Mouse (Mus musculus) left cerebral cortex, postnatal 14 days (tissue): ENCODE data around the gene Cebpe. TPM values are rescaled to one million over a fixed set of nuclear protein-coding genes. Genes with fewer than 3 reads are reported as not detected.

ENCODE experiments used
- DNase-seq, 2 experiments: peaks; one replicate each; pipeline ENCODE4 v3.0.0; 2021 to 2022; ENCODE audit warnings: low spot score in 2 of 2, mixed read lengths in 1 of 2
- intact Hi-C: fragments of 180-260 bp; cut with DNase I; formaldehyde crosslinking; loops from one replicate; pipeline ENCODE4 v1.15.1; 2025
- total RNA-seq, 2 experiments: library from RNA; stranded (reverse); gene quantifications; 2 replicates each; pipeline ENCODE4 v1.2.3; 2021

The Cebpe gene
- total RNA-seq, 2 experiments from 2014 or later, result not detected

GRCm38 (mm10) chr14:54728823-54729653 lies 17.1 kb upstream of the Cebpe start:
- intact Hi-C loops, result no loop called here
- no peak for DNase-seq

DNA sequence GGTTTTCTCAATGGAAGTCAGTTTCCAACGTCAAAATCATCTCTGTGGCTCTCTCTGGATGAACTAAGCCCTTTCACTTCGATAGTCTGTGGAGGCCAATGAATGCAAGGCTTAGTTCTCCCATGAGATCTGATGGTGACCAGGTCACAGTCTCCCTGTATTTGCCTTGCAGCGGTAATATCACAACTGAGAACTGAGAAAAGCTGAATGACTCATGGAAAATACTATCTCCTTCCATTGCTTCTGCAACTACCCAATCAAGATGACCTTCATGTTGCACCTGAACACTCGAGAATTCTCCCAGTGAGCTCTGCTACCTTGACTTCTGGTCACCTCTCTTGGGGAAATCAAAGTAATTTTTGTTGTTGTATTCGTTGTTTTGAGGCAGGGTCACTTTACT lies 15.6 kb upstream of the Cebpe start:
- DNase-seq, result no peak
- intact Hi-C loops, result no loop called here

DNA sequence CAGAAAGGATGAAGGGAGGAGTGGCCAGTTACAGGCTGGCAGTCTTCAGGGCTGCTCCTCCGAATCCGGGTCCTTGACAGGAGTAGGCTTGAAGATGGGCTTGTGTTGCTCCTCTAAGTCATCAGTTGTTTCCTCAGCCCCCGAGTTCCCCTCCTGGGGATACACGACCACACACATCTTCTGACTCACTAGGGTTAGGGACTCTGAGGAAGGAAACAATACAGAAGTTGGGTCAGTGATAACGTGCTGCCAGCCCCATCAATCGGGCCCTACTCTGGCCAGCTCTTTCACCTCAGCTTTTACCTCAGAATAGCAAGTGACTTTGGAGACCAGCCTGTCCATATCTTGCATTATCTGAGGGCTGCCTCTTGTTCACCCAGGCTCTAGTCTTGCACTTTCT lies 12.1 kb upstream of the Cebpe start:
- intact Hi-C loops, result no loop called here
- no peak for DNase-seq

- intact Hi-C loops, result no loop called here
- no peak for DNase-seq
Observed at GRCm38 (mm10) chr14:54721711-54722110, 9.7 kb upstream of the Cebpe start.

- intact Hi-C loops, result no loop called here
- no peak for DNase-seq
Observed at GRCm38 (mm10) chr14:54720654-54721350, 8.8 kb upstream of the Cebpe start.

GRCm38 (mm10) chr14:54720041-54720440 lies 8.1 kb upstream of the Cebpe start:
- intact Hi-C loops, result no loop called here
- no peak for DNase-seq

- DNase-seq, result no peak
- intact Hi-C loops, result loop anchor here (2.0 kb wide), 2 partner anchors 65 to 145 kb away; partner anchors contain the start of gene Slc7a8
Observed at GRCm38 (mm10) chr14:54715402-54715801, 3.4 kb upstream of the Cebpe start.

DNA sequence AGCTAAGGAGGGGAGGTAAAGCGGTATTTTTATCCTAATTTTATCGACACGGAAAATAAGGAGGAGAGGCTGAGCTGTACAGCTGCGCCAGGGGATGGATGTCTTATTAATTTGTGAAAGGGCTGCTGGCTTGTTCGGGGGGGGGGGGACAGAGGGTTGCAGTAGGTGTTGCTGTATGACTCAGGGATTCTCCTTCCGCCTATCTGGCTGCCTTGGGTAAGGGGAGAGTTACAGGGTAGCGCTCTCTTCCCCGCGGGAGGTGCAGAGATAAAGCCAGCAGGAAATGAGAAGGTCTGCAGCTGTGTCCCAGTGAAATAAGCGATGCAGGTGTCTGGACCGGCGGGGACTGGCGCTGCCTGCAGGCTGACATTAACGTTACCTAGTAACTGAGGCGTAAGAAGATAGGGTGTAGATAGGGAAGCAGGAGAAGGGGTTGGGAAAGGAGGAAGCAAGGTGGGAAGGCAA lies 2.7 kb upstream of the Cebpe start:
- no peak for DNase-seq
- intact Hi-C loops, result loop anchor here (1.0 to 2.0 kb wide), 4 partner anchors 66 to 146 kb away; partner anchors contain the start of gene Slc7a8

GRCm38 (mm10) chr14:54714121-54714520 lies 2.1 kb upstream of the Cebpe start:
- peak; percentile 84 to 87 for DNase-seq
- intact Hi-C loops, result loop anchor here (1.0 to 2.0 kb wide), 4 partner anchors 67 to 147 kb away; partner anchors contain the start of gene Slc7a8

DNA sequence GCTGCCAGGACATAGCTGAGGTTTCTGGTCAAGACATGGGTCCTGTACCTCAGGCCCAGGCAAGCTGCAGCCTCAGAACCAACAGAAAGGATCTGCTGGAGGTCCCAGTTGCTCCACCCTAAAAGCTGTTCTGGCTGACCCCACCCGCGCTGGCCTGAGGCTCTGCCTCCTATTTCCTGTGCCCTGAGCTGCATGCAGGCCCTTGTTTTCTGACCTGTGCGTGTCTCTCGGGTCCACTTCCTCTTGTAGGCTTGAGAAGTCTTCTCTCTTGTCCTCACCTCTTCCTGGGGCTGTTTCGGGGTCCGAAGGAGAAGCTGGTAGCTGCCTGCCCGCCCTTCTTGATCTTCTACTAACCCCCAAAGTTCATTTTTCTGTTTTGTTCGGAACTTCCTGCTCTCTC lies 887 bp upstream of the Cebpe start:
- no peak for DNase-seq
- intact Hi-C loops, result no loop called here

GRCm38 (mm10) chr14:54709054-54709453 lies 2.9 kb downstream of the Cebpe start:
- intact Hi-C loops, result no loop called here
- DNase-seq, result no peak

DNA sequence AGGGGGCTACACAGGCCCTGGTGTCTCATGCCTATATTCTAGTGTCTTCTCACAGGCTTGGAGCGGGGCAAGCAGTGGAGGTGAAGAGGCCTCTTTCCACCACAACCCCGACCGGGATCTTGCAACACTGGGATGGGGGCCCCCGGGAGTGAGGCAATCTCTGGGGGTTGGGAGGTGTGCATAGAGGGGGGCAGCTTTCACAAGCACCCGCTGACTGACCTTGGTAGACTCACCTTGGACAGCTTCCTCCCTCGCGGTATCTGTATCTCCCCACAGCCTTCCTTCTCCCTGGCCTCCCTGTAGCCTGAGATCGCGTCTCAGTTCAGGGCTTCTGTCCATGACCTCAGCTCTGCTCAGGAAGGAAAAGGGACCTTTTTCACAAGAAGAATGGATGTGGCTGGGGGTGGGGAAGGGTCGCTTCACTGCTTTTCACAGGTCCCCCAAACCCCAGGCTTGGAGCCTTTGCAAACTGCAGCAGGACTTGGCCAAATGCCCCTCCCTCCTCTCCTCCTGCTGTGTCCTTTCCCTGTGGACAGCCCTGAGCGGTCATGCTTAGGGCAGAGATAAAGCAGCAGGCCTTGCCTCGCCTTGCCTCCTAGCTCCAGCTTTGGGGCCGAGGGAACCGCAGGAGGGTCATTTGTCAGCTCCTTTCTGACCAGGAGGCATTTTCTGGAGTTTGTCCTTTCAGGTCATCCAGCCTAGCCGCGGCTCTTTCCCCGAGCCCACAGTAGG lies 5.2 kb downstream of the Cebpe start:
- intact Hi-C loops, result no loop called here

GRCm38 (mm10) chr14:54705844-54706243 lies 6.1 kb downstream of the Cebpe start:
- intact Hi-C loops, result no loop called here

More for the DNA sequence above, 5.2 kb downstream of the Cebpe start:
- DNase-seq, result no peak

DNA sequence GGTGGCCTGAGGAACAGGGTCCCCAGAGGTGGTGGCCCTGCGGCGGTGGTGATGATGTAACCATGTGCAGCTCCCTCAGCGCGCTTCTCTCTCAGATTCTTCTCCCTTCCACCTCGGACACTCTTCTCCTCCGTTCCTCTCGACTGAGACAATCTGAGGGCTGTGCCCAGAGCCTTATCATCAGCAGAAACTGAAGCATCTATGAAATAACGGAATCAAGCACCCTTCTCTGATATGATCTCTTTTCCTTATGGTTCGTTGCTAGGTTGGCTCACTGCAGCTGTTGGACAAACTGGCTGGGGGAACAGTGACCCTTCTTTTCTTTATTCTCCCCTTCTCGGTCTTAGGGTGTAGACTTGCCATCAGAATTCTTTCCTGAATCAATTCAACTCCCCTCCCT lies 8.8 kb downstream of the Cebpe start:
- no peak for DNase-seq
- intact Hi-C loops, result no loop called here

More at GRCm38 (mm10) chr14:54705844-54706243, 6.1 kb downstream of the Cebpe start:
- DNase-seq, result no peak

DNA sequence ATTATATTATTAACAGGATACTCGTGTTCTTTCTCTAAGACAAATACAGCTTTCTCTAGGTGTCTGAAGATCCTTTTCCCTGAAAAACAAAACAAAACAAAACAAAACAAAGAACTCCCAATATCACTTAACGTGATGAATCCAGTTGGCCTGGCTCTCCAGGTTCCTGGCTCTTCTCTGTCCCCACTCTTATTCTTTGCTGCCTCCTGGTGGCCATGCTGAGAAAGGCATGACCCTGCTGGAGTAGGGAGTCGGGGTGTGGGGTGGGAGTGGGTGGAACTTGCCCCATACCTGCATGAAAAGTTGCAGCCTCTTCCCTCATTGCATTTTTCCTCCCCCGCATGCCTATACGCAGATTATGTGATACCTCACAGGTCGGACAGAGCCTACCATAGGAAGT lies 10.7 kb downstream of the Cebpe start:
- peak; percentile 38 to 66 for DNase-seq
- intact Hi-C loops, result no loop called here

DNA sequence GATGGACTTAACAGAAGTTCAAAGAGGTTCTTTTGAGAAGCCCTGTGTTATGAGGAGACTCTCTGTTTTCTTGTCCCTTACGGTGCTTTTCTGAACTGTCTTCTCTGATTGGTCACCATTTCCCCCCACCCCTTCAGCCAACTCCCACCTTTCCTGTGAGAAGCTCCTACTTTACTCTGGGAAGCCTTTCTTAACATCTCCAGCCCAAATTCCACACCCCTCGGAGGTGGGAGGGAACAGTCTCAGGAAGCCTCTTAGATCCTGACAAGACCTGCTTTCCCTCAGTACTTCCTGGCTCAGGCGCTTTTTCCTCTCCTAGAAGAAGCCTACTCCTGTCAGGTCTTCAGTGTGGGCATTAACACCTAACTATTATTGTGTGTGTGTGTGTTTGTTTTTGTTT lies 12.4 kb downstream of the Cebpe start:
- intact Hi-C loops, result no loop called here
- no peak for DNase-seq

- intact Hi-C loops, result no loop called here
- DNase-seq, result no peak
Observed at GRCm38 (mm10) chr14:54698733-54699132, 13.2 kb downstream of the Cebpe start, which contains the start of gene Gm29776. Gene Gm29776 (minus strand): TSS chr14:54698833.

DNA sequence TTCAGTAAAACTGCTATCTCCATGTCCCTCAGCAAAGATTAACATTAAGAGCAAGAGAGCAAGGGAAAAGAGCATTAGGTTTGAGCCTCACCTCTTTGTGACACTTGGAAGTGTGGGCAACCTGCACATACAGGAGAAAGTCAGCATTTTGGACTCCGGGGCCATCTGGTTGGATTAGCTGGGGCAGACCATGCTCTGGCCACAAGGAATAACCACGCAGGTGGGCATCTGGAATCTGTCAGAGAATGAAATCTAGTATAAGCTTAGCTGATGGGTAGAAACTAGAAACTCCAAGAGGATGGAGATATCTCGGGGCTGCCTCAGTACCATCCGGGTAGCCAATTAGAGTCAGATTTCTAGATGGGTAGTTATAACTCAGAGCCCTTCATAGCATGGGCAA lies 15.2 kb downstream of the Cebpe start:
- intact Hi-C loops, result no loop called here
- no peak for DNase-seq

DNA sequence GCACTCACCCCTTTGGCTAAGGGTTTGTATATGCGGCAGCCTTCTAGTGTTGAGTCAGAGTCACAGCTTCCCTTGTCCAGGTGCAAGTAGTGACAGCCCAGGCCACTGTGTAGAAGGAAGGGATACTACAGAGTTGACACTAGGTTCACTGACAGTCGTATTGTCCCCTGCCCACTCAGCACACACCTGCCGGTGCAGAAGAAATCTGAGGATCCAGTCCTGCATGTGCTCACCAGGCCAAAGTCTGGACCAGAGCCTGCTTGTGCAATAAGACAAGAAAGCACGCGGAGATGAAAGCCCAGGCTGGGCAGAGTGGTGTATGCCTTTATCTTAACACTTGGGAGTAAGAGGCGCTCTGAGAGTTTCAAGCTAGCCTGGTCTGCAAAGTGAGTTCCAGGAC lies 16.9 kb downstream of the Cebpe start:
- intact Hi-C loops, result no loop called here
- no peak for DNase-seq

GRCm38 (mm10) chr14:54687251-54687650 lies 24.7 kb downstream of the Cebpe start:
- DNase-seq, result no peak

More at GRCm38 (mm10) chr14:54687251-54687650, 24.7 kb downstream of the Cebpe start:
- intact Hi-C loops, result loop anchor here (5.0 kb wide), 1 partner anchor 35 kb away; no protein-coding TSS in a partner anchor
